Mouse (Mus musculus) heart, adult 2 months (tissue): ENCODE measurements at regions not wholly inside any gene's neighbourhood (a gene's known extent, or its start where the extent isn't known, plus 50 kb on each side); places are given as distances from the start of the nearest gene placed in this dataset.

Source experiments
- CTCF ChIP-seq: fragments of 200-600 bp; IDR thresholded peaks from 2 replicates; pipeline ENCODE4 v1.8.1; 2022; ENCODE audit warnings: antibody characterized with exemption, mild to moderate bottlenecking, moderate library complexity
- EP300 ChIP-seq: fragments of 200-500 bp; IDR thresholded peaks from 2 replicates; pipeline ENCODE4 v1.6.1; 2011; ENCODE audit warnings: low read depth, low read length, control low read depth; ENCODE audit not compliant: insufficient read depth
- POLR2A ChIP-seq: fragments of 200-500 bp; IDR thresholded peaks from 2 replicates; pipeline ENCODE4 v1.6.1; 2011; ENCODE audit warnings: mild to moderate bottlenecking, low read depth, low read length, control low read depth; ENCODE audit not compliant: insufficient read depth

- no peak for TF ChIP-seq CTCF
- TF ChIP-seq POLR2A: no peak
- TF ChIP-seq EP300: no peak
Measured at GRCm38 (mm10) chr5:85896452-85896851, 168.9 kb downstream of the Cenpc1 start.
